Mouse (Mus musculus): ENCODE results near the gene Plscr3. TPM values are rescaled to one million over a fixed set of nuclear protein-coding genes. Genes with fewer than 3 reads are reported as not detected.

Gene Plscr3
- polyA plus RNA-seq (2017; shearing (Covaris generic)) = 10 to 100 TPM; 19.0 to 36.8 TPM

DNA sequence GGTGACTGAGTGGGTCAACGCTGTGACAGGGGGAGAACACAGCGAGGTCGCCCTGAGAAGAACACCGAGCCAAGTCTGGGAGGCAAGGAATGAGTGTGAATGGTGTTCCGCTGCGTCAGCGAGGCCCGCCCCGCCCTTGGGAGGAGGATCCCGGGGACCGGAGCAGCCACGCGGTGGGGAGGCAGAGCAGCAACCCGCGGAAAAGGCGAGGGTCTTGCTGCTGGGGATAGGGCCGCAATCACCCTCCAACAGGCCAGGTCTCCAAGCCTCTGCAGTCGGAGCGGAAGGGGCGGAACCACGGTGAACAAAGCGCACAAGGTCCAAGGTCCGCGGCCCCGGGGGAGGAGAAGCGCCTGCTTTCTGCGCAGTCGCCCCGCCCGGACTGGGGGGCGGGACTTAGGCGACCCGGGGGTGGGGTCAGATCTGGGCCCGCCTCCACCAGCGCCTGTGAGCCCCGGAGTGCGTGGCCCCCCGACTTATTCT, at the start of gene Plscr3:
Gene Plscr3 (plus strand): TSS at position 179 of the 483 bp plus-strand sequence.

DNA sequence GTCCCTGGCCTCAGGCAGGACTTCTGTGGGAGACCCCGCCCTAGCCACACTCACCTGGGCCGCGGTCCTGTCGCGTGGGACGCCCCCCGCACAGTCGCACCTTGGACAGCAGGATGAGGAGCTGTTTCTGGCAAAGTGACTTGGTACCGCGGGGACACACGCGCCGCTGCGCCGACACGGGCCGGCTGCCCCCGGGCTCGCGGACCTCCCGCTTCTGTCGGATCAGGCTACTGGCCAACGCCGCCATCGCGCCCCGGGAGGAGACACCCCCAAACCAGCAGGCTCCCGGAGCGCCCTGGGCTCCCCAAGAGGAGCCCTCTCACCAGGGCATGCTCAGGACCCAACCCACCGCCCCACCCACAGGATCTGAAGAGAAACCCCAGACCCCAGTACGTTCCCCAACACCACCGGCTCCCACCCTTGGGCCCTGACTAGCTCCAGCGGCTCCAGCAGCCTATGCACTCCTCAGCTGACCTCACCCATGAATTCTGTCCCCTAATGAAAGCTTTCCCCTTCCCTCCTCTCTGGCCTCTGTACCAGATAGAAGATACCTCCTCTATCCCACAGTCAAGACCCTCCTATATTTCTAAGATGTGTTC, 44.7 kb upstream of the Plscr3 start, which contains the start of gene Fgf11:
Gene Fgf11 (minus strand): TSS at position 479 of the 599 bp plus-strand sequence.

DNA sequence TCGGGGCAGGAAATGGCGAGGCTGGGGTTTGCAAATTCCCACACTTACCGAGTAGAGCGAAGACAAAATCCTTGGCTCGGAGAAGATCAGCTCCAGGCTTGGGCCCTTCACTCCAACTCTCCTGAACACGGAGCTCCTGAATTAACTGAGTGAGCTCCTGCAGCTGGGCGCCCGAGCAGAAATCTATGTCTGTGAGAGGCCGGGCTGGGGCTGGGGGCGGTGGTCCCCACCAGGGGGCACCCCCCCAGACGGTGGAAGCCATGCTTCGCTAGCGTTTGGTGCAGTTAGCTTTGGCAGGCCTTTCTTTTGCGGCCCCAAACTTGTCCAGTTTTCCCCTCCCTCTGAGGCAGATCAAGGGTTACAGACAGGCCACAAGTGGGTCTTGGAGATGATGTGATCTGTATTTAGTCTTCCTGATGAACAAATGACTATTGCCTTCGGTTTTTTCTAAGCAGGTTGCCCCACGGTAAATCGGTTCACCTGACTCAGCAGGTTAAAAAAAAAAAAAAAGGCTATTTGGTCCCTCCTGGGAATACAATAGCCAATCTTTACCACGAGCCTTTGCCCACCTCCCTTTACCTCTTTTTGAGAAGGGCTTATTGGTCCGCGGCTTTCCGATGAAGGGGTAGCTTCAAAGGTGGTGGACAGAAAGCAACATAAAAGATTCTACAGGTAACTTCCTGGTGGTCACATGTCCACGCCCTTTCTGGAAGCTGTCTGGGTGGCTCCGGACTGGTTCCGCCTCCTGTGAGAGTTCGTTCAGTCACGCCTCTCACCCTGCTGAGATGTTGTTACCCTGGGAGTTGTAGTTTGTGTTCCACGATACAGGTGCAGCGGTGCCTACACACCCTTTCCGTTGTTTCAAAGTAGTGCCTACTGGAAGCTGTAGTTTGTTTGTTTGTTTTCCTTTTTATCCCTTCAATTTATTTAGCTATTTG, 40.9 kb upstream of the Plscr3 start, which contains the start of gene Tmem102:
Gene Tmem102 (minus strand): TSS at position 653 of the 938 bp plus-strand sequence.

DNA sequence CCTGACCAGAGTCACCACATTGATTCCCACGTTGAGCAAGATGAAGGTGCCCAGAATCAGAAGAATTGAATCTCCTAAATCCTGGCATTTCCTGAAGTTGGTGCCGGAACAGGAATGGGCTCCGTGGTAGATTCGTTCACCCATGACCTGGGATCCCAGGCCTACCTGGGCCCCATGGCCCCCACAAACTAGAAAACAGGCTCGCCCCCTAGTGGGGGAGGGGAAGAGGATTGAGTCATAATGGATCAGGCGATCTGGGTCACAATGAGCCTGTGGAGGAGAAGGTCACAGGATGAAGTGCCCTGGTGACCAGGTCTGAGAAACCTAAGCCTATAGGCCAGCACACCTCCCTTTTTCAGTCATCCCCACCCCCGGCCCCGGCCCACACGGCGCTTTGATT, 31.0 kb upstream of the Plscr3 start, which contains the start of gene Gm39566:
Gene Gm39566 (minus strand): TSS at position 144 of the 400 bp plus-strand sequence.

DNA sequence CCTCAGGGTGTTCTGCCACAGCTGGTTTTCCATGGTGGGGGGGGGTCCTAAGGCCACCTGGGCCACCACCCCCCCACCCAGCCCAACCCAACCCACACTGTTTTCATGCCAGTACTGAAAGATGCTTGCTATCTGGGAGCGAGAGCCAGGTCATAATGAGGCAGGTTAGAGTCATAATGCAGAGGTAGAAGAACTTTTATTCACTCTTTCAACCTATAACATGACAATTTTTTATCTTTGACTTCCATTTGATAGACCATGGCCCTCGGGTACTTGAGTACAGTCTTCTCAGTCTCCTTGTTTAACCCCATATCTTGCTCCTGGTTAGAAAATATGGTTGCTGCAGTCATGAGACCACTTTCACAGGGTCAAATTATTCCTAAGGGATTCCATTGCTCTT, 27.8 kb upstream of the Plscr3 start, which contains the start of gene Spem2:
Gene Spem2 (minus strand): TSS at position 101 of the 400 bp plus-strand sequence.

DNA sequence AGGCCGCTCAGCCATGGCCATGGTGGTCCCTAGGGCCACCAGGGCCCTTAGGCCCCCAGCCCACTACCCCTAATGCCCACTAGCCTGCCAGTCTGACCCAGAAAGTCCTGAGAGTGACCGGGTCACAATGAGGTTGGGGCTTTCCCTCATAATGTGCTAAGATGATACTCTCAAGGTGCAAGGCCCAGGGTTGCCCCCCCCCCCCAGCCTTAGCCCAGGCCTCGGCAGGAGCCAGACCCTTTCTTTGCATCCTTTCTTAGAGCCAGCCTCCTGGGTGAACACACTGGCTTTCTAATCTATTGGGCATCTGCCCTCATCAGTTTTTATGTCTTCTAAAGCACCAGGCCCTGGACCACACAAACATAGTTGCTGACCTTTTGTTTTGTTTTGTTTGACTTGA, 24.1 kb upstream of the Plscr3 start, which contains the start of gene Spem1:
Gene Spem1 (minus strand): TSS at position 101 of the 400 bp plus-strand sequence.

DNA sequence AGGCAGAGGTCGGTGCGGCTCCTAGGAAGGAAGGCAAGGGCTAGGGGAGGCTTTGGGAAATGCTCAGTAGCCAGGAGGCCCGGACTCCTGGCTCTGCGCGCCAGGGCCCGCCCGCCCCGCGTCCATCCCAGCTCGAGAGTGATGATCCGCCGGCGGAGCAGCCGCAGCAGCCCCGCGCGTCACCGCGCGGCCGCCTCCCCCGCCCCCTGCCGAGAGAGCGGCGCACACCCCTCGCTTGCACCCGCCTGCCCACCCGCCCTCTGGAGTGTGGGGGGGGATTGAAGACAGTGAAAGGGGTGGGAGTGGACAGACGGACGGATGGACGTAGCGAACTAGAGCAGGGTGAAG, 8.6 kb upstream of the Plscr3 start, which contains the start of gene Nlgn2:
Gene Nlgn2 (minus strand): TSS at position 181 of the 348 bp plus-strand sequence.

DNA sequence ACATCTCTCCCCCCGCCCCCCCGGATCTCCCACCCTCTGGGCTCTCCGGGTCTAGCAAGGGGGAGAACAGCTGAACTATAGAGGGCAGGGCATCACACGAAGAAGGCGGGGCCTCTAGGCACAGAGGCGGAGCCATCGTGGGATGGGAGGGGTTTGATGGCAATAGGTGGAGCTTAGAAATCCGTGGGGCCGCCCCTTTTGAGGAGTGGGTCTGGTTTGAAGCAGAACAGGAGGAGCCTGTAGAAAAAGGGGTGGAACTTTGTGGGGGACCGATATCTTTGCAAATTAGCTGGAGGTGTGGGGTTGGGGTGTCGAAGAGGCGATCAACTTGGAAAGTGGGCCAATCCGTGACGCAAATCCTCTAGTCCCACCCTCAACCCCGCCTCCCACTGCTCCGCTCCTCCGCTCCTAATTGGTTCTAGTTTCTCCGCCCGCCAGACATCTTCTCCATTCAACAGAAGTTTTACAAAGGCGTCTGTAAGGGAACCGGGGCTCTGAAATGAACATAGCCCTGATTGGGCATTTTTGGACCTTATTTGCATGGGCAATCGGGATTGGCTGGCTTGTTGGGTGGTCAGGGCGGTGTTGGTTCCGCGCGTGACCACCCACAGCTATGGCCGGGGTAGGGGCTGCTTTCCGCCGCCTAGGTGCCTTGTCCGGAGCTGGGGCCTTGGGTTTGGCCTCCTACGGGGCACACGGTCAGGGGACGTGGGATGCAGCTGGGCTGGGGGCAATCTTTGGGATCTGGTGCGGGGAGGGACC, 8.0 kb upstream of the Plscr3 start, which contains the start of gene Tmem256:
Gene Tmem256 (plus strand): TSS at position 563 of the 762 bp plus-strand sequence.

DNA sequence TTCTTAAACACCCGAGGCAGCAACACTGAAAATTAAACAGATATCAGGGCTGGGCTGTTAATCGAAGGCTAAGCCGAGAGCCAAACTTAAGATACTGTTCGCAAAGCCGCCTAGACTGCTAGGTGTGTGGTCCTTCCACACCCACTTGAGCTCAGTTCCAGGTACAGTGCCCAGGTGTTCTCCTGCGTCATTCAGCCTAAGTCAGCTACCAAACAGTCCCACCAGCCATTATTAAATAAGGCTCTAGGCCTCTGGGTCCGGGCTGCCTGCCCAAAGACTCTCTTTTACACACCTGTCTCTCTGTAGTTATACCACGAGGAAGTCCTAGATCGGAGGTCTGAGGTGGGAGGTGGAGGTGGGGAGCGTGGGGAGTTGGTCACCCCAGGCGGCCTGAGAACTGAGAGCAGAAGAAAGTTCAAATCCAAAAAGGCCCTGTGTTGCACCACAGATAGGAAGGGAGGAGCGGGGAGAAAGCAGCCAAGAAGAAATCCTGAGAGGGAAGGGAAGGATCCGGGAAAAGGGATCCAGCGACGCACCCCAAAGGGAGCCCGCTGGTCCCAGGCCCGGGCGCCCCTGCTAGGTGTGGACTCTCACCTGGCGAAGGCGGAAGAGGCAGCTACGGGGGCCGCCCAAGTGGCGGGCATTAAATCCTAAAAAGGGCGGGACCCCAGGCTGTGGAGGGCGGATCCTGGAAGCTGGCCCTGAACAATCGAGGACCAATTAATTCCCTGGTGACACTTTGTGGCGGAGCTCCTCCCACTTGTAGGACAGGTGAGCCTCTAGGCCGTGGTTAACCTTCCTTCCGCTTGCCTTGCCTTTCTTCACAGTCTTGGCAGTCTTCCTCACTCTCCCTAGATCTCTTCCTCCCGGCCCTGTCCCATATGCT, 12.2 kb downstream of the Plscr3 start, which contains the start of gene Tnk1:
Gene Tnk1 (minus strand): TSS at position 618 of the 886 bp plus-strand sequence.

DNA sequence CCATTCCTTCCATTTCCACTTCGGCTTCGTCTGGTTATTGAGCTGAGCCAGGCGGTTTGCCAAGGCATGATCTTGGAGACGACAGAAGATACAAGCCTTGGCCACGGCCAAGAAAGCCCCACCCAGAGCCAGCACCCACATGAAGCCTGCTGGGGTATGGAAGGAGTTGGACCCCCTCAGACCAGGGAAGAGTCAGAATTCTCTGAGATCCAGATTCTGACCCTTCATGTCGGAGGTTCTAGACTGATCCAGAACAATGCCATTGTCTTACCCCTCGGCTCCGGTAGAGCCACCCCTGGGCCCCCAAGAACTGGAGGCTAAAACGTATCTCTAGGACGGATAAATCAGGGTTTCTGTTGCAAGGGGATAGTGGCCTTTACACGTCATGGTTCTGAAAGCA, 31.7 kb downstream of the Plscr3 start, which contains the start of gene Tmem95:
Gene Tmem95 (minus strand): TSS at position 141 of the 400 bp plus-strand sequence.

DNA sequence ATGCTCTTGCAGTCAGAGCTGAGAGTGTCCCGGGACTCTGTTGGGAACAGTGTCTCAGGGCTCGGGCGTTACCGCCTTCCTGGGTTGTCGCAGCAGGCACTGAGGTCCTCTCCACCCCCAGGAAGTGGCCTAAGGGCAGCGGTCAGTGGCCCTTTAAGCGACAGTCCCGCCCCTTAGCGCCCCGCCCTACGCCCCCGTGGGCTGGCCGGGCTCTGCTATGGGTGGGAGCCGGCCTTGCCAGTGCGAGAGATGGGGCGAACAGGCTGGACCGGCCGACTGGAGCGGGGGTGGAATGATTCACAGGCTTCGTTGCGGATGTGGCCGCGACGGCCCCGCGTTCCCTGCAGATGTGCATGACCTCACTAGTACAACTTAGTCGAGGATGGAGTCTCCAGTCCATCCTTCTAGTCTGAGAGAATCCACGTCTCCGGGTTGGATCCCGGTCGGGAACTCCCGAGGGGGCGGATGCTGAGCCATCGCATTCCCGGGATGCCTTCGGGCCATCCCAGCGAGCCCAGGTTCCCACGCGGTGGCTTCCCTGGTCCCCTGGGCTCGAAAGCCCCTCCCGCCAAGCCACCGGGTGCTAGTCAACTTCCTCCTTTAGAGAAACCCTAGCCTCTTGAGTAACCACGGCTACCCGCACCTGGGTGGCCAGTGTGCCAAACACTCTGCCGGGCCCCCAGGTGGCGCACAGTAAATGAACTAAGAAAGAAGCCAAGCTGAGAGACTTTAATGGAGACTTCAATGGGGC, 34.9 kb downstream of the Plscr3 start, which contains the start of gene Kctd11:
Gene Kctd11 (minus strand): TSS at position 554 of the 751 bp plus-strand sequence.

DNA sequence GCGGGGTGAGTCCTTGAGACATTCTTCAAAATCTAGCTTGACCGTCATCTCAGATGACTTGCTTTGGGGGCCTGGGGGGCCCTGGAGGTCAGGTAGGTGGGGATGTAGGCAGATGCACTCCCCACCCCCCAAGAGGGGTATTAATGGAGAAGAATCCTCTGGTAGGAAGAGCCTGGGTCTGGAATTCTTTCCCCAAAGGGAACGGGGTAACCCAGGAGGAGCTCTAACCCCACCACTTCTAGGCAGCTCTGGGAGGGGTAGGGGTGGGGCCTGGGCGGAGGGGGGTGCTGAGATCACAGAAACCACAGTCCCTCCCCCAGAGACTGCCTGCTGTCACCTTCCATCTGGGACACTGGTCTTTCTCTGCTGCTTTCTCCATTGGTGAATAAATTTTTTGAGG, 49.1 kb downstream of the Plscr3 start, which contains the start of gene Acap1:
Gene Acap1 (minus strand): TSS at position 249 of the 400 bp plus-strand sequence.

DNA sequence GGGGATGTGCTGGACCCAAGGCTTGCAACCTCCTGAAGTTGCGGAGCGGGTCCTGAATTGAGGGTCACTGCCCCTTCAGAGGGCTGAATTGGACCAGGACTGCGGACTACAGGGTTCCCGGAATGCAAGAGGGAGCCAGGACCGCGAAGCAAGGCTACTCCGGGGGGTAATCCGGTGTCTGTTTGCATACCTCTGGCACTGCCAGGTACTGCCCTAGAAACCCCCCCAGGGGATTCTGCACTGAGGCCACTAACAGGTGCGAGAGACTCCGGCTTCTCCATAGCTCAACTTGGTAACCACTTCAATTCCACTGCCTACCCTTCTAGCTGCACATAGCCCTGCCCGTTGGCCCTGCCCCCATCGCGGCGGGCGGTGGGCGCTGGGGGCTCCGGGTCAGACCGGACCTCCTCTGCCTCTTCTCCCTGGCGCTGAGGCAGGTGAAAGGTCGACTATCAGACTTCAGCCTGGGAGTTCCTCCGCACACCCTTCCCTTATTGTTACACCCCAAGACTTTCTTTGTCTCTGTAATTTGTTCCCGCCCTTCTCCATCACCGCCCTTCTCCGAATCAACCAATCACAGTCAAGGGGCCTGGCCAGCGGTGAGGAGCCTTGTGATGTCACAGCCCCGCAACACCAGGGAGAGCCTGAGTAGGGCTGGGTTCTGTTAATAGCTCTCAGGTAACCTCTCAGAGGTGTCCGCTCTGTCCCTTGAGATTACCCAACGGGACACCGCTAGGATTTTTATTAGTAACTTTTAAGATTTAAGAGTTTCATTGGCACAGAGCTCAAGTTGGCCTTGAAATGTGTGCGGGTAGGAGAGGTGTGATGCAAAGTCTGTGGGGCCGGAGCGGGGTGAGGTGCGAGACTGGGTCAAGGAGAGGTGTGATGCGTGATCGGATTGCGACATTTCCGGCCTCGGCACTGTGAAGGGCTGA, 54.6 kb downstream of the Plscr3 start, which contains the start of the genes 2810408A11Rik and Neurl4:
Gene 2810408A11Rik (minus strand): TSS at position 517 of the 935 bp plus-strand sequence.
Gene Neurl4 (plus strand): TSS at position 602 of the 935 bp plus-strand sequence.

Other genes starting within 250 kb of the Plscr3 start
- gene Atp1b2, start 240.4 kb upstream of the Plscr3 start, polyA plus RNA-seq (2017; shearing (Covaris generic)) = under 1 TPM in 1 of 2 experiments, not detected in 1; 0.14 TPM
- under 1 TPM in 1 of 2 experiments, not detected in 1; 0.32 TPM for gene Shbg, start 228.5 kb upstream of the Plscr3 start, polyA plus RNA-seq (2017; shearing (Covaris generic))
- gene Sat2, start 224.4 kb upstream of the Plscr3 start, polyA plus RNA-seq (2017; shearing (Covaris generic)) = not detected
- gene Fxr2, start 213.4 kb upstream of the Plscr3 start, polyA plus RNA-seq (2017; shearing (Covaris generic)) = 10 to 100 TPM; 49.1 to 52.6 TPM
- gene Sox15, start 191.1 kb upstream of the Plscr3 start, polyA plus RNA-seq (2017; shearing (Covaris generic)) = not detected
- 10 to 100 TPM; 78.8 to 82.1 TPM for gene Mpdu1, start 183.7 kb upstream of the Plscr3 start, polyA plus RNA-seq (2017; shearing (Covaris generic))
- 10 to 100 TPM in 1 of 2 experiments, 1 to 10 TPM in 1; 5.9 to 15.7 TPM for gene Cd68, start 180.2 kb upstream of the Plscr3 start, polyA plus RNA-seq (2017; shearing (Covaris generic))
- gene Eif4a1, start 174.0 kb upstream of the Plscr3 start, polyA plus RNA-seq (2017; shearing (Covaris generic)) = 100 to 1,000 TPM; 550 to 657 TPM
- 10 to 100 TPM; 47.4 to 49.1 TPM for gene Senp3, start 164.3 kb upstream of the Plscr3 start, polyA plus RNA-seq (2017; shearing (Covaris generic))
- under 1 TPM; 0.13 to 0.34 TPM for gene Tnfsf13, start 160.6 kb upstream of the Plscr3 start, polyA plus RNA-seq (2017; shearing (Covaris generic))
- under 1 TPM; 0.31 to 0.42 TPM for gene Tnfsf12, start 150.5 kb upstream of the Plscr3 start, polyA plus RNA-seq (2017; shearing (Covaris generic))
- under 1 TPM; 0.08 to 0.44 TPM for gene Tnfsfm13, start 150.3 kb upstream of the Plscr3 start, polyA plus RNA-seq (2017; shearing (Covaris generic))
- 10 to 100 TPM; 30.9 to 45.6 TPM for gene Polr2a, start 87.7 kb upstream of the Plscr3 start, polyA plus RNA-seq (2017; shearing (Covaris generic))
- gene Slc35g3, start 84.4 kb upstream of the Plscr3 start, polyA plus RNA-seq (2017; shearing (Covaris generic)) = not detected
- gene Zbtb4, start 80.5 kb upstream of the Plscr3 start, polyA plus RNA-seq (2017; shearing (Covaris generic)) = 1 to 10 TPM; 4.9 to 5.8 TPM
- 1 to 10 TPM; 1.6 to 3.6 TPM for gene Chrnb1, start 50.4 kb upstream of the Plscr3 start, polyA plus RNA-seq (2017; shearing (Covaris generic))
- gene Fgf11, start 44.5 kb upstream of the Plscr3 start, polyA plus RNA-seq (2017; shearing (Covaris generic)) = not detected
- under 1 TPM in 1 of 2 experiments, not detected in 1; 0.38 TPM for gene Tmem102, start 40.8 kb upstream of the Plscr3 start, polyA plus RNA-seq (2017; shearing (Covaris generic))
- not detected for gene Gm39566, start 31.1 kb upstream of the Plscr3 start, polyA plus RNA-seq (2017; shearing (Covaris generic))
- not detected for gene Spem2, start 27.9 kb upstream of the Plscr3 start, polyA plus RNA-seq (2017; shearing (Covaris generic))
- gene Spem1, start 24.2 kb upstream of the Plscr3 start, polyA plus RNA-seq (2017; shearing (Covaris generic)) = not detected
- under 1 TPM; 0.24 to 0.34 TPM for gene Nlgn2, start 8.6 kb upstream of the Plscr3 start, polyA plus RNA-seq (2017; shearing (Covaris generic))
- 100 to 1,000 TPM; 109 to 131 TPM for gene Tmem256, start 7.9 kb upstream of the Plscr3 start, polyA plus RNA-seq (2017; shearing (Covaris generic))
- gene Tnk1, start 12.4 kb downstream of the Plscr3 start, polyA plus RNA-seq (2017; shearing (Covaris generic)) = not detected
- not detected for gene Tmem95, start 31.6 kb downstream of the Plscr3 start, polyA plus RNA-seq (2017; shearing (Covaris generic))
- gene Kctd11, start 35.0 kb downstream of the Plscr3 start, polyA plus RNA-seq (2017; shearing (Covaris generic)) = 1 to 10 TPM in 1 of 2 experiments, under 1 TPM in 1; 0.39 to 3.3 TPM
- gene Acap1, start 49.2 kb downstream of the Plscr3 start, polyA plus RNA-seq (2017; shearing (Covaris generic)) = 100 to 1,000 TPM; 299 to 487 TPM
- gene 2810408A11Rik, start 54.6 kb downstream of the Plscr3 start, polyA plus RNA-seq (2017; shearing (Covaris generic)) = 1 to 10 TPM; 1.5 to 4.2 TPM
- gene Neurl4, start 54.7 kb downstream of the Plscr3 start, polyA plus RNA-seq (2017; shearing (Covaris generic)) = 1 to 10 TPM; 5.2 to 6.2 TPM
- gene Gps2, start 67.5 kb downstream of the Plscr3 start, polyA plus RNA-seq (2017; shearing (Covaris generic)) = 100 to 1,000 TPM; 148 to 174 TPM
- 1,000 to 10,000 TPM; 1,226 to 1,635 TPM for gene Eif5a, start 75.6 kb downstream of the Plscr3 start, polyA plus RNA-seq (2017; shearing (Covaris generic))
- gene Ybx2, start 89.4 kb downstream of the Plscr3 start, polyA plus RNA-seq (2017; shearing (Covaris generic)) = not detected
- not detected for gene Slc2a4, start 101.8 kb downstream of the Plscr3 start, polyA plus RNA-seq (2017; shearing (Covaris generic))
- gene Cldn7, start 118.4 kb downstream of the Plscr3 start, polyA plus RNA-seq (2017; shearing (Covaris generic)) = under 1 TPM in 1 of 2 experiments, not detected in 1; 0.49 TPM
- 100 to 1,000 TPM in 1 of 2 experiments, 10 to 100 TPM in 1; 88.2 to 126 TPM for gene Ctdnep1, start 134.8 kb downstream of the Plscr3 start, polyA plus RNA-seq (2017; shearing (Covaris generic))
- gene Elp5, start 136.1 kb downstream of the Plscr3 start, polyA plus RNA-seq (2017; shearing (Covaris generic)) = 100 to 1,000 TPM in 1 of 2 experiments, 10 to 100 TPM in 1; 57.5 to 119 TPM
- 100 to 1,000 TPM; 433 to 450 TPM for gene Gabarap, start 144.8 kb downstream of the Plscr3 start, polyA plus RNA-seq (2017; shearing (Covaris generic))
- gene Phf23, start 149.4 kb downstream of the Plscr3 start, polyA plus RNA-seq (2017; shearing (Covaris generic)) = 10 to 100 TPM; 80.2 to 94.0 TPM
- gene Dvl2, start 154.2 kb downstream of the Plscr3 start, polyA plus RNA-seq (2017; shearing (Covaris generic)) = 10 to 100 TPM; 14.2 to 22.1 TPM
- gene Acadvl, start 169.0 kb downstream of the Plscr3 start, polyA plus RNA-seq (2017; shearing (Covaris generic)) = 100 to 1,000 TPM; 104 to 130 TPM
- gene Dlg4, start 170.6 kb downstream of the Plscr3 start, polyA plus RNA-seq (2017; shearing (Covaris generic)) = 1 to 10 TPM; 5.6 to 5.7 TPM
- gene Asgr1, start 207.7 kb downstream of the Plscr3 start, polyA plus RNA-seq (2017; shearing (Covaris generic)) = not detected
- gene Asgr2, start 246.3 kb downstream of the Plscr3 start, polyA plus RNA-seq (2017; shearing (Covaris generic)) = not detected